Mouse (Mus musculus): ENCODE results near the gene Gm13124.
"Not testable (repeated sequence)": the region's sequence is repeated elsewhere in the genome, so short reads cannot be mapped to it uniquely, and the experiment has no call there.

Gene Gm13124

DNA sequence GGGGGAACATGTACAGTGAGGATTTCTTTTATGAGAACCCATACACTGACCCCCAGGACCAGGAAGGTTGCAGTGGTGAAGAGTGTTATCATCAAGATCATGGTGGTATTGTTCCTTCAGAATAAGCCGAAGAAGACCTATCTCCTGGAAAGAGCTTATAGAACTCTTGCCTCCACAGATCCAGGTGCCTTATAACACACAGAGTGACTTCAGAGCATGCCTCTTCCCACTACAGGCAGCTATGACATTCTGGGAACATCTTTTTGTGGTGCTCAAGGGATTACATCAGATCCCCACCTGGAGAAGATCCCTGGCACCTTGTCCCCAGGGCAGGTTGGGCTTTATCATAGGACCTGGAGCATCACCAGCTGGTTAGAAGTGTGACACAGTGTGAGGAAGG, at the start of gene Gm13124:
Gm13124 (minus strand) TSS at position 101 of the 400 bp plus-strand sequence.
- no peak for DNase-seq (ENCODE audit: low spot score in 2 of 2)

- no peak for DNase-seq (ENCODE audit: low spot score in 2 of 2)
Observed at GRCm38 (mm10) chr4:144614586-144614985, 49.7 kb upstream of the Gm13124 start.

- DNase-seq (ENCODE audit: low spot score in 2 of 2) = no peak
Observed at GRCm38 (mm10) chr4:144613407-144613806, 48.5 kb upstream of the Gm13124 start, which contains the start of gene Aadacl4. Gene Aadacl4, plus strand, starts transcription at chr4:144613707.

GRCm38 (mm10) chr4:144592790-144593189, 27.9 kb upstream of the Gm13124 start:
- DNase-seq (ENCODE audit: low spot score in 2 of 2) = no peak

DNA sequence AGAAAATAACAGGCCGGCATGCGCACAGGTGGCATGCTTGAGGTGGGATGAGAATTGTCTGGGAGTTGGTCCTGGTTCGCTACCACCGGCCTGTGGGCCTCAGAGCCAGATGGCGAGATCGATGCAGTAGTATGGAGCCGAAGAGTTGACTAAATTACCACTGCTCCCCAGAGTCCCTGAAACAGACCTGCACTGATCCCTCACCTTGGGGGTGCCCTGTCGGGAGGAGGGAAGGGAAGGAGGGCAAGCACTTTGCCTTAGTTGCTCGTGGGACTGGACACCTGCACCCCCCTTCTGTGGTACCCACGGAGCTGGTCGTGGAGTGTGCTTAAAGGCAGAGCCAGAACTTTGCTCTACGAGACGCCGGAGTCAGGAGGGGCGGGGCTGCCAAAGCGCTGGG, 21.3 kb upstream of the Gm13124 start:
- not testable (repeated sequence) for DNase-seq (ENCODE audit: low spot score in 2 of 2)

DNA sequence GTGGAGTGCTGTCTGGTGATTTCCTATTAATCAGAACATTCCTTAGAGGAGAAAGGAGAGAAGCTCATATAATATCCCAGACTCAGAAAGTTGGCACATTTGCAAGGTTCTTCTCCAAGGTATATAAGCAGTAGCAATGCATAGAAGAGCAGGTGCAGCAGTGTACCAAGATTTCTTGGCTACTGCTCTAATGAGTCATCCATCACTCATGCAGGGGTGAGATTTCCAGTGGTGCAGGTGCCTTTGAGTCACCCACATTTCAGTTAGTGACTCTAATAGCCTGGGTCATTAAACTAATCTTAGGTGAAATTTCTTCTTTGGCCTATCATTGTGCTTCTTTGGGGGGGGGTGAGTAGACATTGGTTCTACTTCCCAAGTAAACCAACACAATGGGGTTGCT, 2.8 kb upstream of the Gm13124 start:
- no peak for DNase-seq (ENCODE audit: low spot score in 2 of 2)

DNA sequence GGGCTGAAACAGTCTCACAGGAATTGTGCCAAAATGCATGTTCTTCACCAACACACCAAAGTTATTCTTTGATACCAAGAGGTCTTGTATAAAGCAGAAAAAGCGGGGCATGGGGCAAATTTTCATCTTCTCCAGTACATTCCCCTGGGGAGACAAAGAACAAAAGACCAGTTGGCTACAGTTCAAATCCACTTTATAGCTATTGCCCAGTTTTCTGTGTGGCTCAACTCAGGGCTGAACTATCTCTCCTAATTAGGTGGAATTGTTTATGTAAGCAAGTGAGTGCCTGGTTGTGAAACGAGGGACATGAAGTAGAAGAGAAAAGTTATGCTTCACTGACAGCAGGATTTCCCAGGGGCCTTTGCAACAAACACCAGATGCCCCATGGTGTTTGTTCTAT, 3.7 kb downstream of the Gm13124 start:
- no peak for DNase-seq (ENCODE audit: low spot score in 2 of 2)

DNA sequence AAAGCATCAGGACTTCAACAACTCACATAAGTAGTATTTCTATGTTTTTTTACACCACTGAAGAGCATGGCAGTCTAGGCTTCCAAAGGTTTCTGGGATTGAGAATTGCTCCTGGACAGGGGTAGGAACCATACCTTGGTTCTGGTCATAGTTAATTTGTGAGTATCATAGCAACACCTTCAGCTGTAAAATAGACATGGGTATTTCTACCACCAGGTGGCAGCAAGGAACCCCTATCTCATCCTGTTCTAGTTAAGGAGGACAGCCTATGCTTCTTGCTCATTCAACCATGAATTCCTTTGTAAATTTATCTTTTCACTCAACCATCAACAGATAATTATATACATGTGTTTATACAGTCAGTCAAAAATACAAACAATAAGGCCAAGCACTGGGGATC, 5.1 kb downstream of the Gm13124 start:
- DNase-seq (ENCODE audit: low spot score in 2 of 2) = no peak

- DNase-seq (ENCODE audit: low spot score in 2 of 2) = no peak
Observed at GRCm38 (mm10) chr4:144551156-144551555, 13.8 kb downstream of the Gm13124 start.

- not testable (repeated sequence) for DNase-seq (ENCODE audit: low spot score in 2 of 2)
Observed at GRCm38 (mm10) chr4:144545339-144545738, 19.6 kb downstream of the Gm13124 start.

DNA sequence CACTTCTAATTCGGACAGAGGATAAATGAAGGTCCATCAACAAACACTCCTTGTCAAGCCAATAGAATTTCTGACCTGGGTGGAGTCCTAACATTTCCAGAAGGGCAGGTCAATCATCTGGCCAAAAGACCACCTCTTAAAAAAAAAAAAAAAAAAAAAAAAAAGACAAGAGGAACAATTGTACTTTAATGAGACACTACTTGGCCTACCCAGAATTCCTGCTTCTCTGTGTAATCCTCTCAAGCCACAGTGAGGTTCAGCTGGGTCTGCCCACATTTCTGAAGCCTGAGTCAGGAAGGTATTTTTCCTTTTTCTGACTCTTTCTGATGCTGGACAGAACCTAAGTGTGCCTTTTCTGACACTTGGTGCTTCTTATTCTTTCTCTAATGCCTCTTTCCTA, 20.2 kb downstream of the Gm13124 start:
- no peak for DNase-seq (ENCODE audit: low spot score in 2 of 2)

DNA sequence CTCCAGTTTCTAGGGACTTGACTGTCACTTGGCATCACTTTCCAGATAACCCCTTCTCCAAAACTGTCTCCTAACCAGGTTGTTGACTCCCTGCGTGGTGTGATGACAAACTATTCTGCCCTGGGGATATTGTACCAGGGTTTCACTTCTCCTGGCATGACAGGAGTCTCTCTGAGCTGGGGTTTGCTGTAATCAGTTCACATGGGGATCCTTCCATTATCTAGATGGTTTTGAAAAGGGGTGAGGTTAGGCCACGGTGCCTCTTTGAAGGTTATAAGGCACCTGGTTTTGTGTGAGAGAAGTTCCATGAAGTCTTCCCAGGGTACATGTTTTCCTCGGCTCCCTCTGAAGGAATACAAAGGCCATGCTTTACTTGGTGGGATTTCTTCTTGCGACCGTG, 45.4 kb downstream of the Gm13124 start, which contains the start of gene 9430007A20Rik:
9430007A20Rik (plus strand) TSS at position 301 of the 400 bp plus-strand sequence.
- DNase-seq (ENCODE audit: low spot score in 2 of 2) = no peak

- no peak for DNase-seq (ENCODE audit: low spot score in 2 of 2)
Observed at GRCm38 (mm10) chr4:144506518-144506917, 58.4 kb downstream of the Gm13124 start.

Measured in left cerebral cortex, adult 9 months (tissue).